Mouse (Mus musculus) kidney, embryonic 14.5 days (tissue): Measurements from ENCODE around the gene Zc3h12d. TPM values are rescaled to one million over a fixed set of nuclear protein-coding genes. Genes with fewer than 3 reads are reported as not detected.

Experiments used
- microRNA-seq: library from miRNA; unstranded; fragments of <30 nt; microRNA quantifications from one replicate; pipeline ENCODE4, GENCODE M21; 2016
- polyA plus RNA-seq: library from polyadenylated mRNA; unstranded; fragments of >200 nt; fragmentation: Nextera tagmentation; extraction: Ambion mirVana; gene quantifications from 2 replicates; pipeline ENCODE4 v1.2.1, GENCODE M21; 2014

The Zc3h12d gene
- polyA plus RNA-seq, 1 experiment from 2014 or later = 0.18 TPM

Small RNAs within 50 kb of the gene (microRNA-seq; reads per million reads assigned to microRNA genes)
- gene Mir5104 = 1.5 reads per million

Other genes with a start within 250 kb of the Zc3h12d start
- gene Lrp11, start 242.7 kb upstream of the Zc3h12d start, polyA plus RNA-seq = 1.2 TPM in 2 replicates
- gene Nup43, start 165.0 kb upstream of the Zc3h12d start, polyA plus RNA-seq = 70.1 and 71.3 TPM in 2 replicates
- 109 TPM in 2 replicates for gene Pcmt1, start 151.3 kb upstream of the Zc3h12d start, polyA plus RNA-seq
- 8.7 and 17.2 TPM in 2 replicates for gene Lats1, start 151.3 kb upstream of the Zc3h12d start, polyA plus RNA-seq
- 49.4 and 63.7 TPM in 2 replicates for gene Katna1, start 106.5 kb upstream of the Zc3h12d start, polyA plus RNA-seq
- gene Ginm1, start 39.6 kb upstream of the Zc3h12d start, polyA plus RNA-seq = 74.1 and 84.3 TPM in 2 replicates
- 36.9 and 40.8 TPM in 2 replicates for gene Ppil4, start 39.6 kb upstream of the Zc3h12d start, polyA plus RNA-seq
- gene Tab2, start 123.8 kb downstream of the Zc3h12d start, polyA plus RNA-seq = 32.6 and 34.3 TPM in 2 replicates